Mouse (Mus musculus): Measurements from ENCODE around the gene Tmem123.

Gene Tmem123

DNA sequence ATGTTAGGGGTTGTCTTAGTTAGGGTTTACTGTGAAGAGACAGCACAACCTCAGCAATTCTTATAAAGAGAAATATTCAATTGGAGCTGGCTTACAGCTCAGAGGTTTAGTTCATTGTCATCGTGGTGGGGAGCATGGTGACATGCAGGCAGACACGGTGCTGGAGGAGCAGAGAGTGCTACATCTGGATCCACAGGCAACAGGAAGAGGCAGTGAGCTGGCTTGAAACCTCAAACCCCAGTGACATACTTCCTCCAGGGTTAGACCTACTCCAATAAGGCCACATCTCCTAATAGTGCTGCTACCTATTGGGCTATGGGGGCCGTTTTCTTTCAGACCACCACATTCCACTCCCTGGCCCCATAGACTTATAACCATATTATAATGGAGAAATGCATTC lies 12.1 kb downstream of the Tmem123 start:
- no peak for DNase-seq (ENCODE audit: low spot score in 2 of 2)

DNA sequence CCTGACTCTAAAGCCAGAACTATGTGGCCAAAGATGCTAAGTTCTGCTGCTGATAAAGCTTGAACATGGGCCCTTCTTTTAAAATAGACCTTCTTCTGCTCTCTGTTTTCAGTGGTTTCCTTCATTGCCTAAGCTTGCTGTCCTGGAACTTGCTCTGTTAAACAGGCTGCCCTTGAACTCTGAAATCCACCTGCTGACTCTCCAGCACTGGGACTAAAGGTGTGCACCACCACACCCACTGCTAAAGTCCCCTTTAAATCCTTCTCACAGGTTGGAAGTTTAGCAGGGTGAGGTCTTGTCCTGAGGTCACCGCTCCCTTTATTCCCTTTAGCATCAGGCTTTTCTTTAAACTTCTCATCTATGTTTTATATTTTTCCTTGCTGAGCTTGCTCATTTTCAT lies 13.1 kb downstream of the Tmem123 start:
- DNase-seq (ENCODE audit: low spot score in 2 of 2): no peak

DNA sequence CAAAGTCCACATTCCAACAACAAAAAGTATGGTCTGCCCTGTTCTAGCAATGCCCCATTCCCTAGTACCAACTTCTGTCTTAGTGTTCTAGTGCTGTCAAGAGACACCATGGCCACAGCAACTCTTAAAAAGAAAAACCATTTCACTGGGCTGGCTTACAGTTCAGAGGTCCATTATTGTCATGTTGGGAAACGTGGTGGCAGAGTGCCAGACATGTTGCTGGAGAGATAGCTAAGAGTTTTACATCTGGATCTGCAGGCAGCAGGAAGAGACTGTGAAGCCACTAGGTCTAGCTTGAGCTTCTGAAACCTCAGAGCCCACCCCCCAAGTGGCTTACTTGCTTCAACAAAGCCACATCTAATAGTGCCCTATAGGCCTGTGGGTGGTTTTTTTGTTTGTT lies 13.8 kb downstream of the Tmem123 start:
- DNase-seq (ENCODE audit: low spot score in 2 of 2): no peak

DNA sequence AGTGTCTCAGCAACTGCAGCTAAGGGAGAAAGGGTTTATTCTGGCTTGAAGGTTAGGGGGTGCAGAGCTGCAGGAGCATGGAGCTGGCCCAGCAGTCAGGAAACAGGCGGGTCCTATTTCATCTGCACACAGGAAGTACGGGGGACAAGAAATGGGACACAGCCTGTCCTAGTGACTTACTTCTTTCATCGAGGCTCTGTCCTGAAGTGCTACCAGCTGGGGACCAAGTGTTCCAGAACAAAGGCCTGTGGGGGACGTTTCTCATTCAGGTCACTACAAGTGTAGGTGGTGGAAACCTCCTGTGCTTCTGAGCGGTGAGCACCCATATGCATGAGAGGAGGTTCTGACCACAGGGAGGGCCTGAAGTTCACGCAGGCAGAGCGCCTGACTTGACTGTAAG lies 14.9 kb downstream of the Tmem123 start:
- no peak for DNase-seq (ENCODE audit: low spot score in 2 of 2)

DNA sequence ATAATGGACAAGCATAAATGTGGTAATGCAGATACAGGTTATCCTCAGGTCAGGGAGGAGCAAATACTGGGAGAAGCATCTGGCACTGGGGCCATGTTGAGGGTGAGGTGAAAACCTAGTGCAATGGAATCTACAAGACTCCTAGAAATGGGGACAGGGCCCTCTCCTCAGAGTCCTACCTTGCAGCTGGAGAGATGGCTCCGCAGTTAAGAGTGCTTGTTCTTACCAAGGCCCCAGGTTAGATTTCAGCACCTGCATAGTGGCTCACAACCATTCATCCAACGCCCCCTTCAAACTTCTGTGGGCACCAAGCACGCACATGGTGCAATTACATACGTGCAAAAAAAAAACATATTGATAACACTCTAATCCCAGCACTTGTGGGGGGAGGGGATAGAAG lies 15.9 kb downstream of the Tmem123 start:
- DNase-seq (ENCODE audit: low spot score in 2 of 2): no peak

DNA sequence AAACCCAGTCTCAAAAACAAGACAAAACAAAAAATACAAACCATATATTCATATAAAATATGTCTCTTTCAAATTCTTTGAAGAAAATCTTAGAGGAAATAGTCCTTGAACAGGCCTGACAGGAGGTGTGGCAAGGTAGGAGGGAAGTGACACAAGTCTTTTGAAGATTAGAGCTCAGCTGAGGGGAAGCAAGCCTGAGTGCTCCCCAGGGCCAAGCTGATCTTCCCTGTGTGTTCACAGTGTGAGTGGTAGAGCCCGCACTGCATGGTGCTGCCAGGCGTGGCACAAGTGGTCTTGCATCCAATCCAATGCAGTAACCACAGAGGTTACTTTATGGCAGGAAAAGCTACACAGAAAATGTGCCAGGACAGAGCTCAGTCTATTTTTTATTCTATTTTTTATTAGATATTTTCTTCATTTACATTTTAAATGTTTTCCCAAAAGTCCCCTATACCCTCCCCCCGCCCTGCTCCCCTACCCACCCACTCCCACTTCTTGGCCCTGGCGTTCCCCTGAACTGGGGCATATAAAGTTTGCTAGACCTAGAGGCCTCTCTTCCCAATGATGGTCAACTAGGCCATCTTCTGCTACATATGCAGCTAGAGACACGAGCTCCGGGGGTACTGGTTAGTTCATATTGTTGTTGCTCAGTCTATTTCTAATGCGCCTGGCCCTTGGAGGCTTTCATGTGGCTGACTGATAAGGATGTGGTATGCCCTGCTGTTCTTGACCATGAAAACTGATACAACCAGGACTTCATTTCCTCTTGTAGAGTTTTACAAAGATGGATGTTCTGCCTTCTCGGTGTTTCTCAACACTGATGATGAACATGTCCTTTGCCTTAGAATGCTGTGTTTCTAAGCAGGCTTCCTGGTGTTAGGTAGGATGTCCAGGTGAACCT lies 16.7 kb downstream of the Tmem123 start:
- no peak for DNase-seq (ENCODE audit: low spot score in 2 of 2)

DNA sequence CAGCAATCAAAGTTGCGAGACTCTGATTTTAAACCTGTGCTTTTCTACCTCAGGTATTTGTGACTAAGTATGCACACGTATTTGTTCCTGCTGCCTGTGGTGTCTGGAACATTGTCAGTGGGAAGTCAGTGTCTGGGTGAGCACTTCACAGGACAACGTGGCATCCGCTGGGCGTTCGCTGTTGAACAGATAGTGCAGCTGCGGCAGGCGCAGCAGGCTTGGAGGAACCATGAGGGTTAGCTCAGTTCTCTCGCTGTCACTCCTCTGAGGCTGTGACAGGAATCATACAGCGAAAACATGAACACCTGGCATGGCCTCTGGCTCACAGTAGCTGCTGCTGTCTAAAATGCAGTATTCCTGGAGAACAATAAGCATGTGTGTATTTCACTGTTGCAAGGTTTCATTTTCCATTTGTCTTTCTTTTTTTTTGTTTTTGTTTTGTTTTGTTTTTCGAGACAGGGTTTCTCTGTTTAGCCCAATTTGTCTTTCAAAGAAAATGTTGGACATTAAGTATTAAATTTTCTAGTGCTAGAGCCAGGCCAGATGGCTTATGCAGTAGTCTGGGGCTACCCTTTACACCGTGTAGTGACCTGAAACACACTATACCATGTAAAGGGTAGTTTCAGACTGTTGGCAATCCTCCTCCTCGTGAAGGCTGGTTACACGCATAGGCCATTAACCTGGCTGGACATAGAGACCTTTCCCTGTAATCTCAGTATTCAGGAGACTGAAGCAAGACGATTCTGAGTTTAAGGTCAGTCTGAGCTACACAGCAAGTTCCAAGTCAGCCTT lies 20.2 kb downstream of the Tmem123 start:
- no peak for DNase-seq (ENCODE audit: low spot score in 2 of 2)

DNA sequence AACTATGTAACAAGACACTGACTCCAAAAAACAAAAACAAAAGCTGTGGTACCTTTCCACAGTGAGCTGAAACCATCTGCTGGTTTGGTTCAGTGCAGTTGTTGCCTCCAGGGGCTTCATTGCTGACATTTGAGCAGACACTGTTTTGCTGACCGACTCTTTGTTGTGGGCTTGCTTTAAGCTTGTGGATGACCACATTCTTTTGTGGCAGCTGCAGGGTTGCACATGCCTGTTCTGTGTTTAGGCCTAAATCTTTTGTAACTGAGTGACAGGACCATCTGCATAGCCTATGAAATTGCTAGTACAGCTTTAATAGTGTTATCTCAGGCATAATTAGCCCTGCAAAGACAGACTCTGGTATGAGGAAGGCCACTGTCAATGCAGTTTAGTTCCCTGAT lies 20.8 kb downstream of the Tmem123 start:
- DNase-seq (ENCODE audit: low spot score in 2 of 2): no peak

DNA sequence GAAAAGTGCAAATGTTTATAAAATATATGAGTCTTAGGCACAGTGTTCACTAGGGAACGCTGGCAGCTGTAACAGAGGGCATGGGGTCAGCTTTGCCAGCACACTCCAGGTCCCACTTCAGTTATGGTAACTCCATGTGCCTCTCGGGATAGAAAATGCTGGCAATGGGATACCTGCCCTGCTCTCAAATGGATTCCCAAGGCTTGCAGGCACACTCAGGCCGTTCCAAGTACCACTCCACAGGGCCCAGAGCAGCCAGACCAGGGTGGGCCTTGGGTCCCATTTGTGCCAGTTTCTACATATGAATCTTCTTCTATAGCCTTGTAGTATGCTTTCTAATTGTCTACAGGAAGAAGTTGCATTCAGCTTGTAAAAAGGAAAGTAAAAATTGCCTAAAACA lies 21.6 kb downstream of the Tmem123 start:
- no peak for DNase-seq (ENCODE audit: low spot score in 2 of 2)

DNA sequence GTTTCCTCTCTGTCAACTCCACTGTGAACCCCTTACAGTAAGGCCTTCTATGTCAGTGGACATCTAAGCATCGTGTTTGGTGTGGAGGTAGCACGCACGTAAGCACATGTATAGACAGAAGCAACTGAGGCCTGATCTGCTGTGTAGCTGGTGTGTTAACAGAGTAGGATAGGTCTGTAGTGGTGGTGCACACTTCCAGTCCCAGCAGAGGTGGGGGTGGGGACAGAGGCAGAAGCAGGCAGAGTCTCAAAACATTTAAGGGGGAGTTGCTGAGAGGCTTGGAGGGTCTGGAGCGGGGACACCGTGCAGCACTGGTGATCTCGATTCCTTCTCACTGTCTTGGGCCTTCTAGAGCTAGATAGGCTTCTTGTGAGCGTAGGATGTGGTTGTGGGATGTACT lies 22.2 kb downstream of the Tmem123 start:
- no peak for DNase-seq (ENCODE audit: low spot score in 2 of 2)

DNA sequence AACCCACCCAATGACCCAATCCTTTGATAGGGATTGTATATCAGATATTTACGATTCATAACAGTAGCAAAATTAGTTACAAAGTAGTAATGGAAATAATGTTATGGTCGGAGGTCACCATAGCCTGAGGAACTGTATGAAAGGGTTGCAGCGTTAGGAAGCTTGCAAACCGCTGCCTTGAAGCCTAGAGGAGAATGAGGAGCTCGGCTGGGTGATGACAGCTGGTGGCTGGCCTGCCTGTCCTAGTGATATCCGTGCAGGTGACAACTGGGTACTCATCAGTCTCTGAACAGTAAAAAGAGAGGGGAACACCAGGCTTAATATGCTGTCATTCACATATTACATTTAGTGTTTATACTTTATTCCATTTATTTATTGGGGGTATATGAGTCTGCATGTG lies 24.6 kb downstream of the Tmem123 start:
- no peak for DNase-seq (ENCODE audit: low spot score in 2 of 2)

DNA sequence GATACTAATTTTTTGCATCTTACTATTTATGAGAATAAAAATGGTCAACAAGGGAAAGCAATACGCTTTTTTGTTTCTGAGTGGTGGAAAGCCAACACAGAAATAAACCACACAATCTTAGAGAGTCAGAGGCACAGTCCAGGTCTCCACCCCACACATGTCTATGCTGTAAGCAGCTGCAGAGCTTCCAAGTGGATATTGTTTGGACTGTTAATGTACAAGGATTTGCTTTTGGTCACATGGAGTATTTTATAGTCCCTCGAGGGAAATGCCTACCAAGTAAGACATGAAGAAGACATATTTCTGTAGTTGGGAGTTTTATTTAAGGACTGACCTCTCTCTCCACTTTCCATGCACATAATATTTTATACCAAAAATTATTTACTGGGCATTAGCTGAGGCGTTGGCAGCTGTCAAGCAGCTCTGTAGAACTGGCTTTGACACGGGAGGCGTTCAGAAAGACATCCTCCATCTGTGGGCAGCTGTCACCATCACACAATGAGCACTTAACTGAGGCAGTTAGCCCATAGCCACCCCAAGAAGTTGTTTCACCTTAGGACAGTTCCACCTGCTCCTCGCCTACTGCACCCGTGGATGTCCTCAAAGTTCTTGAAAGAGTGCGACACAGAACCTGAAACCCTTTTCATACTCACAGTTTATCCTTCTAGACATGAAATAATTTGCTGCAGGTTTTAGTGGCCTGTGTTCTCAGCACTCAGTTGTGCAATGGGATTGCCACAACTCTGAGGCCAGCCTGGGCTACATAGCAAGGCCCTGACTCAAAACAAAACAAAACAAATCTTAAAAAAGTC lies 26.1 kb downstream of the Tmem123 start:
- no peak for DNase-seq (ENCODE audit: low spot score in 2 of 2)

DNA sequence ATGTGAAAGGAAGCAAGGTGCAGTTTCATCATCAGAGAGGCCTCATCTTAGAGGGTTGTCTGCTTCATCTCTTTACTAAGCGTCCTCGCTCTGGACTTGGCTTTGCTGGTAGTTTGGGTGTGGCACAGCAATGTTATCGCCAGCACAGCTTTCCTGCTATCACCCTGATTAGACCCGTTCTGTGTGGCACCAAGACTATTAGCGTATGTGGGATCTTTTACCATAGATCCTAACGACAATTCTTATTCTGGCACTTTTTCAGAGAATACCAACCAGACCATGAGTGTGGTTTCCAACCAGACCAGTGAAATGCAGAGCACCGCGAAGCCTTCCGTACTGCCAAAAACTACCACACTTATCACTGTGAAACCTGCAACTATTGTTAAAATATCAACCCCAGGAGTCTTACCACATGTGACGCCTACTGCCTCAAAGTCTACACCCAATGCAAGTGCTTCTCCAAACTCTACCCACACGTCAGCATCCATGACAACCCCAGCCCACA lies 26.8 kb downstream of the Tmem123 start:
- DNase-seq (ENCODE audit: low spot score in 2 of 2): no peak

DNA sequence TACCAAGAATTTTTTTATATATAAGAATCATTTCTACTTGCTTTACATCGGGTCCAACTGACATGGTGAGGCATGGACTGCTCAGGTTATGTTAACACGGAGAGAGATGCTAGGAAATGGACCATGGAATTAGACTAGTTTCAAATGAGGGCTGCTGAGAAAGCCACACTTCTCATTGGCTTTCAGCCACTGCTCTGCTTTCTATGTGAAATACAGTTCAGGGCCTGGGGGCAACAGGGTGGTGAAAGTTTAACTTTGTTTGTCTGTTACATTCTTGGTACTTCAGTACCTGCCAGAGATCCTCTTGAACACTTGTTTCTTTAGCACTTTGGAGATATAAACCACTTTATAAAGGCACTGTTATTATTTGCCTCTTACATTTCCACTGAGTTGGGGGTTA lies 29.7 kb downstream of the Tmem123 start:
- no peak for DNase-seq (ENCODE audit: low spot score in 2 of 2)

DNA sequence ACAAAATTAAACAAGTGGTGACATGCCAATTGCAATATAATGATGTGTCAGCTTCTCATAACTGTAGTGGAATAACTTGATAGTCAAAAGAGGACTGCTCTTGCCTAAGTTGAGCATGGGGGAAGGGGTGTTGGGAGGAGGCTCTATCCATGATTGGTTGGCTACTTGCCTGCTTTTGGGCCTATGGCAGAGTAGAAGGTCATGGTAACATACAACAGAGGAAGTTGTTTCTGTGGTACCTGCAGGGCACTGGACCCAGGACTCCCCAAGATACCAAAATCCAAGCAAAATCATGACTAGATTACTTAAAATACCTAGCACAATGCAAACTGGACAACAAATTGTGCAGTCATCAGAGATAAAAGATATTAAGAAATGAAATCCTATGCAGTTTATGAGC lies 31.7 kb downstream of the Tmem123 start:
- no peak for DNase-seq (ENCODE audit: low spot score in 2 of 2)

DNA sequence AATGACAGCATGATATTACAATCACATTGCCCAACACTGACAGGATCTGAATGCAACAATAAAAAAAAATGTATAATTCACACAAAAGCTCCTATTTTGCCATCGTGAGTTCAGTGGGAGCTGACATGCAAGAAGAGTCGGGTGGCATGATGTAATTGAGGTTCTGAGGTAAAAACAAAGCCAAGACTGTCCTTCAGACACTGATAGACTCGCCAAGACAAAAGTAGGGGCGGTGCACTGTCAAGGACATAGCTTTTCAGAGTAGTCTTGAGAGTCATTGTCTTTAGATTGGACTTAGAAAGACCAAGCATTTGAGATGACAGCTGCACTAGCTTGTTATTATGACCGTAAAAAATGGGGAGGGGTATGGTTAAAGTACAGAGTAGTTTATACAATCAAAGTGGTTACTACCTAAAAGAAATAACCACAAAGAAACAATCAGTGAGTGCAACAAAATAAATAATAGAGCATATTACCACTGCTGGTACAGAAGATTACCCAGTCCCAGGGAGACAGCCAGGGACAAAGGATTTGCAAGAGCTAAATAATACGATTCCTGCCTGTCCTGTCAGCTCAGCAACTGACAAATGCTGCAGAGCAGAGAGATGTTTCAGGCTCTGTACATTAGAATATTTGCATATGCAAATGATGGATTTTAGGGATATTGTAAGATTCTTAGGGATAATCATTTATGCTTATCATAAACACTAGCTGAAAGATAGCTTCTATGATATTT lies 32.5 kb downstream of the Tmem123 start:
- no peak for DNase-seq (ENCODE audit: low spot score in 2 of 2)

DNA sequence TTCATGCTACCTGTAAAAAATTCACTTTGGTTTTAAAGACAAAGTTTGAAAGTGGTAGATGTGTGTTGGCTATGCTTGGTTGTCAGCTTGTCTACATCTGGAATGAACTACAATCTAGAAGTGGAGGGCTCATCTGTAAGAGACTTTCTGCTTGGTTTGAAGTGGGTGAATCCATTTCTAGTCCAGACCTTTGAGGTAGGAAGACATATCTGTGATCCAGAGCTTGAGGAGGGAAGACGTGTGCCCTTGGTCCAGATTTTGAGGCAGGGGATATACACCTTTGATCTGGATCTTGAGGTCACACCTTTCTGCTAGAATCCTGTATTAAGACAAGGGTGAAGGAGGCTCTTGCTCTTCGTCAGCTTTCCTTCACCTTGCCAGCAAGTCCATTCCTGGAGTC lies 33.7 kb downstream of the Tmem123 start:
- no peak for DNase-seq (ENCODE audit: low spot score in 2 of 2)

DNA sequence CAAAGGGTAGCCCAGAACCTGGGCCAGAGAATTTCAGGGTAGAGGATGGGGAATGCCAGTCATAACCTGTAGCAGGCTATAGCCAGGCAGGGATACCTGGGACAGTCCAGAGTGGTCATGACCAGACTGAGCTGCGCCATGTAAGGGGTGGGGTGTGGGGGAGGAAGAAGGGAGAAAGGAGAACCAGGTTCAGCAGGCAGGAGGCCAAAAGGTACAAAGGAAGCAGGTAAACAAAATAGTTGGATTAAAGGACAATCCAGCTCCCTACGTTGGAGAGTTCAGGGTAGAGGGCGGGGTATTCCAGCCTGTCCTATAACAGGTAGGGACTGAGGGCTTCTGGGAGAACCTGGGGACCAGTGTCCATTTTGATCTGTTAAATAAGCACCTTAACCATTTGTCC lies 34.7 kb downstream of the Tmem123 start:
- DNase-seq (ENCODE audit: low spot score in 2 of 2): no peak

DNA sequence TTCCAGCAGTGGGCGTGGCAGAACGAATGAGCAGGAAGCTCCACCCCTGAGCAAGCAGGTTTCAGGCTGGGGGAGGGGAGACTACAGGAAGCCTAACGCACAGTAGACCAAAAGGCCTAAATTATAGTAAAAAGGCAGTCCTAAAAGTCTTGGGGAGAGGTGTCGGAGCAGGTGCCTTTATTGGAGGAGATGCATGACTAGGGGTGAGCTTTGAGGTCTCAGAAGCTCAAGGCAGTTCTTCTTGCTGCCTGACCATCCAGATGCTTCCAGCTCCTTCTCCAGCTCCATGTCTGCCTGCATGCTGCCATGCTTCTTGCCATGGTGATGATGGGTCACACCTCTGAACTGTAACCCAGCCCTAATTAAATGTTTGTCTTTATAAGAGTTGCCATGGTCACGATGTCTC lies 41.3 kb downstream of the Tmem123 start:
- DNase-seq (ENCODE audit: low spot score in 2 of 2): no peak

DNA sequence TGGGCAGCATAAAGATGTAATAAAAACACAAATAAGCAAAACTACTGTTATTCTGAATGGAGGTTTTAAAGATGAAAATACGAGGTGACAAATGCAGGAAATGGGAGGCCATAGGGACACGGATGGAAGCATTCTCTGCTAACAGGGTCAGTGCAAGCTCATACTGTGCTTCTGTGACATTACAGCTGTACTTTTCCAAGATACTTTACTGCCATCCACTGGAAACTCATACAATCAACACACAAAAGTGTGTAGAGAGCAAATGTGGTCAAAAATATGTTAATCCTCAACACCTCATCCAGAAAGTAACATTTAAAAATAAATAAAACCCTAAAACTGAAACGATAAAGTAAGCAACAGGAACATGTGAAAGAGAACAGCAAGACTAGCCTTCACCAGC lies 58.9 kb downstream of the Tmem123 start:
- DNase-seq (ENCODE audit: low spot score in 2 of 2): no peak

DNA sequence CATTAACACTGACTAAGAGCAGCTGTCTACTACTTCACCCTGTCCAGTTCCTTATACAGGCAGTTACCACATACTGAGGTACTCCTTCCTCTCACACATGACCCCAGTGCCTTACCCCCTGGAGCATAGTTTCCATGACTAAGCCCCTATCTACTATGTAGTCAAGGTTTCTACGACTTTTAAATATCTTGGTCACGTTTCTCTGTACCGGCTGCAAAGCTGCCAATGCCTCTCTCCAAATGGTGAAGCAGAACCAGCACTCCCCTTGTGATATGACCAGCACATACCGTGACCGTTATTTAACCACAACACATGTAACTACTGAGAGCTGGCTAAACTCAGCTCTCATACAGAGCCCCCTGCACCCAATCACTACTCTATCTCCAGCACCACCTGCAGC lies 61.1 kb downstream of the Tmem123 start:
- DNase-seq (ENCODE audit: low spot score in 2 of 2): no peak

Measured in frontal cortex, postnatal 36 days (tissue).